Mouse (Mus musculus) hematopoietic stem cell, adult 5-6 weeks (primary cell): Measurements from ENCODE around the gene Sp110. TPM values are rescaled to one million over a fixed set of nuclear protein-coding genes. Genes with fewer than 3 reads are reported as not detected.
"Not testable (repeated sequence)": the region's sequence is repeated elsewhere in the genome, so short reads cannot be mapped to it uniquely, and the experiment has no call there.

Experiments used
- ATAC-seq, 2 experiments: fragments of 125-278 bp in 1 of 2; replicated peaks in 1 of 2; 2 replicates each; pipeline ENCODE4 v1.8.0; 2016 to 2017; ENCODE audit warnings: inconsistent platforms in 2 of 2, mild to moderate bottlenecking in 2 of 2, moderate number of reproducible peaks in 2 of 2, low read depth in 1 of 2, moderate TSS enrichment in 1 of 2; ENCODE audit not compliant: low FRiP score in 2 of 2, poor library complexity in 2 of 2, severe bottlenecking in 2 of 2, insufficient read depth in 1 of 2, low TSS enrichment in 1 of 2
- total RNA-seq: library from RNA; stranded (forward); fragments of 172-1452, 232-1000 nt; gene quantifications from 2 replicates; pipeline ENCODE4 v1.2.3, GENCODE M21; 2017

Sp110 gene
- total RNA-seq = 128 and 134 TPM in 2 replicates

DNA sequence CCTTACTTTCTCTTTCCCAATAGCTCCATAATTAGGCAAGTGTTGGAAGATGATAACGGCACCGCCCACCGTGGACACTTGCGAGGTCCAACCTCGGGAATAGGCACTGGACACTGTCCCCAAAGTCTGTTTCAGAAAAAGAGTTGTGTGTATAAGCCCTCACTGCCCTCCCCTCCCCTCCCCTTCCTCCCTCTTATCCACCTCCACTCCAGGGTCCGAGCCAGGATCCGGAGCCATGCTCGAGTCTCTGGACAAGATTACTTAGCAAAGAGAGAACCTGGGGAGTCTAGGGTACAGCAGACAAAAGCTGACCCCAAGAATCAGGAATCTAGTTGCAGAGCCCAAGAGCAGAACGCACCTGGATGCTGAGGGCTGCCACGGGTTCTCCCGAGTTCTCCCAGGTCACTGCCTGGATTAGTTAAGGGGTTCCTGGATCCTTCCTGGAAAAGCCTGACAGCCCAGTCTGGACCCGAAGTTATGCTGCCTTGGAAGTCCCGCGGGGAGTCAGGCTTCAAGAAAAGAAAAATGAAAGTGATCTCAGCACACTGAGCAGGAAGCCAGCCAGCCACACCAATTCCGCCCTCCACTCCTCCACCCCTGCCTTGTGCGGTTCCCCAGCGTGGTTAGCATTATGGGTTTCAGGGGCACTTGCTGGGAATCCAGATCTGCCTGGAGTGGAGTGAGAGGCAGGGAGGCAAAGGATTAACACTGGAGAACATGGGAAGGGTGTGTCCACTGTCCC, at the start of gene Sp110:
Sp110 (minus strand) TSS at position 547 of the 742 bp plus-strand sequence.
- ATAC-seq = 0 out of 4 replicates have a peak, but pooled peaks of 1 of the 2 experiments have one; percentile 71

DNA sequence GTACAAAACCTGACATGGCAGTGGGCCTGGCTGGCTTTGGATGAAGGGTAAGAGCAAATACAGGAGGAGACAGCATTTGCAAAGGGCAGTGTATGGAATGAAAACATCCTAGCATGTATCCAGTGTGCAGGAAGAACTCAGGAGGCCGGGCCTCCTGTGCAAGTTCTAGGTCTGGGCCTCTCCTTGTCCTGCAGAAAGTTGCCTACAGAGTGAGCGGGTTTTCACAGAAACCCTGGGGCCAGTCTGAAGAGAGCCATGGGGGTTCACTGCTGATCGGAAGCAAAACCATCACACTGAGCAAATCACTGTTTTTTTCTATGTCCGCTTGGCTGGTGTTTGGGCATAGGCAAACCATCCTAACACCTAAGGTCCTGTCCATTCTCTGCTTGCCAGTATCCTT, 39.5 kb upstream of the Sp110 start:
- ATAC-seq = not testable (repeated sequence)

DNA sequence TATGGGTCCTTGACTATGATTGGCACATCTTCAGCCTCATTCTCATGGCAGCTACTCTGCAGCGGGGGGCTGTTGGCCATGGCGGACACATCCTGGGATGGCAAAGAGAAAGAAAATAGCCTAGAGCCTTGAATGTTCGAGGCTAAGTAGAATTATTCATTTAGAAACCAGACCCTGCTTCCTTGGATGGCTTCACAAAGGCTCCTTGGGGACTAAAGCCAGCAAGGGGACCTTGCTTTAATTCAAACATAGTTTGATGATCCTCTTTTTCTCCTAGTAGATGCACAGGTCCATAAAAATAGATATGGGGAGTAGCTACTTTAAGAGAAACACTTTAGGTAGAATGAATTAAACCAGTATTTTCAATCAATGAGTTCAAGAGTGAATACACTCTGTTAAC, 38.3 kb upstream of the Sp110 start:
- not testable (repeated sequence) for ATAC-seq

DNA sequence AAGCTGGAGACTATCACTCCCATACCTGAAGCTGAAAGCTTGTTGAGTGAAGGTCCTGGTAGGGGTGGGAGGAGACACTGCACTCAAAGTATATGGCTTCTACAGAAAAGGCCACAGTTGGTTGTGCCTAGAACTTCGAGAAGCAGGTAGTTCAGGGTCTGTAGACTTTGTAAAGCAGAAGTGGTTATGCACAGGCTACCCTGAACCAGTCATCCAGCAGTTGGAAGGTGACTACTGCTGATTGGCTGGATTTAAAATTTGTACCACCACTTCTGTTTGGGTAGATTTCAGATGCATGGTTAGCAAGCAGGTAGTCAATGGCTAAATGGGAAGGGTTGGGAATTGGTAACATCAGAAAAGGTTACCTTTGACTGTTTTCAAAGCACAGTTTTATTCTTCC, 20.1 kb upstream of the Sp110 start:
- not testable (repeated sequence) for ATAC-seq

DNA sequence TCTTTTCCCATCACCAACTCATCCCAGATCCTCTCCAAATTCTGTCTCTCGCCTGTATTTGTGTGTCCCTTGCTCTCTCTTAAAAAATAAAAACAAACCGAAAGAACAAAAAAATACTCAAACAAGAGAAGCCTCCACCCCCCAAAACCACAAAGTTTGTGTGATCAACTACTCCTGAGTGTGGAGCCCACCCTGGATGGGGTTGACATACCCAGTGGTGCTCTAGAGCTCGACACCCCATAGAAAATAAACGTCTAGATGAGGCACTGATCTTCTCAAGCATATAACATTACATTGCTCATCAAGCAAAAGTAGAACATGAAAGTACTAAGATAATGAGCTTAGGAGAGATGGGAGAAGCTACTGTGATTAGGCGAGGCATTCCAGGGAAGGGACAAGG, 18.5 kb upstream of the Sp110 start:
- ATAC-seq = not testable (repeated sequence)

DNA sequence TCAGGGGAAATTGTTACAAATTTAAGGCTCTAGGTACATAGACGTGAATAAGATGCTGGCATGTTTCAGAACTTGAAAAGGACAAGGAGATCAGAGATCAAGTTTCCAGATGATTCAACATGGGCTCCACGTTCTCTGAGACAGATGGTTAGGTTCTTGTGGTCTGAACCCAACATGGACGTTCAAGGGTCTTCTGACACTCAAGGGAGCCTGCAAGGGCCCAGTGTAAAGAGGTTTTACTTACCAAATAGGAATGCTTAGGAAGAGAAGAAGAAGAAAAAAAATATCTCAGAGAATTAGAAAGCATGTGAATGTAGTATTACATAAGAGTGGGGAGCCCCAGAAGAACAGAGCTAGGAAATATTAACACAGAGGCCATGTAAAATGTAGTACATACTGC, 17.2 kb upstream of the Sp110 start:
- ATAC-seq = not testable (repeated sequence)

DNA sequence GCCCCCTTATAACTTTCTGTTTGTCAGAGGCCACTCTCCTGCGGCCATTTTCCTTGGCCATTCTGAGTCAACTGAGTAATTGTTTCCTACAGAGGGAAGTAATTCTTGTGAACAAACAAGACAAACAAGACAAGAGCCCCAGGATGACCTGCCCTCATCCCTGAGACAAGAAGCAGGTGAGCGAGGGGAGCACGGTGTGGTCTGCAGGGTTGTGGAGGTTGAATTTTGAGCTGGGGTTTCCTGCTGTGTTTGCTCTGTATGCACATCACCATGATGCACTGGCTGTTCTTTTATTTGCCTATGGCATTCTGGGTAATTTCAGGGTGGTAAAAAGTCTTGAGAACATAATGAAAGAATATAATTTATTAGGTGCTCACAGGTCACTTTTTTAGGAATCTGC, 16.5 kb upstream of the Sp110 start:
- ATAC-seq = not testable (repeated sequence)

DNA sequence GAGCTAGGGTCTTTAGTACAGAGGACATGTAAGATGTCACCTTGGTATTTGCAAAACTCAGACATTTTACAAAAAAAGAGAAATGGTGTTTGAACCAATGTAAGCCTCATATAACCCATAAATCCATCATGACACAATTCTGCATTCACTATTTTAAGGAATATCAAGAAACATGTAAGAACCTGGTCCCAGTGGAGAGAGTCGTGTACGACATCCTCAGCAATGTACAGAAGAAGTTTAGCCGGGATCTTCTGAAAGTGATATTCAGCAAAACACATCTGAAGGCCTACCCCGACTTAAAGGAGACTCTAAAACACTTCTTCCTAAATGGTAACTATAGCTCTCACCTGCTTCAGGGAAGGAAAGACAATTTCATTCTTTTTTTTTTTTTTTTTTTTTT, 12.0 kb upstream of the Sp110 start:
- not testable (repeated sequence) for ATAC-seq

DNA sequence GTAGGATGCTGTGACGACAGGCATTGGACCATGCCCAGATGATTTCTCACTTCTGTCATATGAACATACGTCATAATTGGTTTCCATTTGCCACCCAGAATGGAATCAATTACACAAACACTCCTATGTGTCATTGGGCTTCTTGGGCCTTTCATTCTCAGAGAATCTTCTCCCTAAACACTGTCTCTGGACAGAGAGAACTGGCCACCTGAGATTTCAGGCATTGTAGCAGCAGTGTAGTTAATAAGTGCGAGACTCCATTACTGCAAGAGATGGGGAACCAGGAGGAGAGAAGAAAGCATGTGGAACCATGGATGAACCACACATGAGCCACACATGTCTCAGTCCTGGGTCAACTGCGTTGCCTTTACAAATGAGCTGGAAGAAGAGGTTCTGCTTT, 9.7 kb upstream of the Sp110 start:
- not testable (repeated sequence) for ATAC-seq

DNA sequence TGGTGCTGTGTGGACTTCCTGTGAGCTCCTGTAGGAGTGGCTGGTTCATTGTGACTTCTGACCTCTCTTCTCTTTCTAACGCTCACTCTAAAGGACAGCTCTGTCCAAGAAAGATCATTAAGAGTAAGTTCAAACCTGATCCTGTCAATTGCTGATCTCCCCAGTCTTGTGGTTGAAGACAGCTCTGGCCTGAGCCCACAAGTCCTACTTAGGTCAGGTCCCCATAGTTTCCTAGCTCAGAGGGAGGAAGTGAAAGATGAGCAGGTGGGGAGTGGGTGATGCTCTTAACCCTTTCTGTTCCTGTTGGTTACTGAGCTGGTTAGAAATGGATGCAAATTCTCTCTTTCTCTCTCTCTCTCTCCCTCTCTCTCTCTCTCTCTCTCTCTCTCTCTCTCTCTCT, 5.7 kb upstream of the Sp110 start:
- not testable (repeated sequence) for ATAC-seq

DNA sequence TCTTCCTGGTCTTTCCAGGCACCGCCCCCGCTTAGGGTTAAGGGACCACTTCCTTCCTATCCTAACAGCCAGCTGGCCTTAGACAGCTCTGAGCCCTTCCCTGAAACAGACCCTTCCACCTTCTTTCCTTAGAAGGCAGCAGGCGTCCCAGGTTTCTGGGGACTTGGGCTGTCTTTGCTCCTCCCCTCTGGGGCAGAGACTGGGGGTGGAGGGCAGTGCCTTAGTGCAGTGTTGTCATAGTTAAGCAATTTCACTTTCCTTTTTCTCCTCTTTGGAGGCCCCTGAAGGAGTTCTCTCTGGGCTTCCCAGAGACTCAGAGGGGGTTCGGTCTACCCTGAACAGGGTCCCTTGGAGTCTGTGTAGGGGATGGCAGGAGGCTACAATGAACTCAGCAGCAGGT, 2.2 kb upstream of the Sp110 start:
- ATAC-seq = not testable (repeated sequence)

DNA sequence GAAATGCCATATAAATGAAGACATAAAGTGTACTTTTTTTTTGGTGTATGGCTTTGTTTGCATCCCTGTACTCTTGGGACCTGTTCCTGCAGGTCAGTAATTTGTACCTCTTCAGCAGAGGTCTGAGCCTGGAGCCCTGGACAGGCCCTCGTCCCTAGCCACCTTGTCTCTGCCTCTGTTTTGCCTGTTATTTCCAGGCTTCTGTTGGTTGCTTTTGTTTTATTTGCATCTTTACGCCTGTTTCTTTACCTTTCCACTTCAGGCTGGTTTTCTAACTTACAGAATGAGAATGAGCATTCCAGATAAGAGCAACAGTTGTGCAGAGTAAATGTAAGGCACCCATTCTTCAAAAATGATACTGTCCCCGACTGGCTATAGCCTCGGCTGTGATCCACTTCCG, 1.5 kb upstream of the Sp110 start, which contains the start of gene Sp140:
Sp140 (plus strand) TSS at position 301 of the 400 bp plus-strand sequence.
- ATAC-seq = not testable (repeated sequence)

DNA sequence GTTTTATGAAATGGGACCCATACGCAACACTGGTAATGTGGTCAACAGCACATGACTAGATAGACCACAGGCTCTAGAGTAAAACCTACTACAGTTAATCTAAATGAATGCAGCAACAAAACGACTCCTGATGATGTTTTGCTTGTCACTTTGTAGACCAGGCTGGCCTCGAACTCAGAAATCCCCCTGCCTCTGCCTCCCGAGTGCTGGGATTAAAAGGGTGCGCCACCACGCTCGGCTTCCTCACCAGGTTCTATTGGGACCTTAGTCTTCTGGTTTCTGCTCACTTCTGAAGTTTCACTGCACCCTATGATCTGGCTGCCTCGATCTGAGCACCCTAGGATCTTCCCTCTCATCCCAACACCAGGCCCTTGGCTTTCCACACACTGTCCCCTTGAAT, 6.1 kb downstream of the Sp110 start:
- ATAC-seq = not testable (repeated sequence)

DNA sequence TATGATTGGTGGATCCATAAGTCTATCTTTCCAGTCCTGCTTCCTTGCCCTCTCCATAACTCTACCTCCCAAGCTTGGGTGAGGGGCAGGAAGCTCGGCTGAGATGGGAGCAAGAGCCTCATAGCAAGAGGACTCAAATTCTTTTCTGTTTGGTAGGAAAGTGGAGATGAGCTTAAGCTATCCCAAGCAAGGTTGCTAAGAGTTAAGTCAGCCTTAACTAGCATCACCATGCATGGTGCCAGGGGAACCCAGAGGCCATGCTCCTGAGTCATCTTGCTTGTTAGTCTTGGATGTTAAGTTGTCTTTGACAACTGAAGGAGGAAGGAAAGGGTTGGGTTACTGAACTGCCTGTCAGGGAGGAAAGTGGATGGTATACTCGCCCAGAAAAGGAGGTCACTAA, 9.9 kb downstream of the Sp110 start:
- not testable (repeated sequence) for ATAC-seq

DNA sequence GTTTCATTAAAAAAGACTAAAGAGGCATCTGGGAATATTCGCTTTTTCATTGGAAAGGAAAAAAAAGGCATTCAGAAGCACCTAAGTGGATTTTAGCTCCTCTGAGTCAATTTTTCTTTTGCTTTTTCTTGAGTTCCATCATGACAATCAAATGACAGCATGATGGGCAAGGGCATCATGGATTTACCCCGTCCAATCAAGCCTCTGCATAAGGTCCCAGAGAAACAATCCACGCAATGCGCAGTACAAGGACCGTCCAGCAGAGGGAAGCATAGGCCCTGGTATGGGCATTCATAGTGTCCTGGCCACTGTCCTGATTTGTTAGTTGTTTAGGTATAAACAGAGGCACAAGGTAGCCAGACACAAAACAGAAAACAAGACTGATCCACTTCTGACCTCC, 17.1 kb downstream of the Sp110 start:
- ATAC-seq = not testable (repeated sequence)

DNA sequence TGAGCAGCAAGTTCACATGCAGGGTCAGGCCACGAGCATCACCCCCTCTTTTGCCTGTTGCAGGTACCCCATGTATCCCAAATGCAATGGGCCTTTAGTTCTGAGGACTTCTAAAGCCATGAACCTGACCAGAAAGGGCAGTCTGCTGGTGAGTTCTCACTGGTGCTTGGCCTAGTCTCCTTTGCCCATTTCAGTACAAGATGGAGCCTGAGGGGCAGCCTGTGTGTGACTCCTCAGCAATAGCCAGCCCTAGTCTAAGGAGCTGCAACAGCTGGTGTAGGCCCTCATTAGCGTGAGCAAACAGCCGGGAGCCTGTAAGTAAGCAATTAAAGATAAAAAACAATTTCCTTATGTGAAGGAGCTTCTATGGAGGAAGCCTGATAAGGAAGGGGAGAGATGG, 18.0 kb downstream of the Sp110 start:
- ATAC-seq = not testable (repeated sequence)

DNA sequence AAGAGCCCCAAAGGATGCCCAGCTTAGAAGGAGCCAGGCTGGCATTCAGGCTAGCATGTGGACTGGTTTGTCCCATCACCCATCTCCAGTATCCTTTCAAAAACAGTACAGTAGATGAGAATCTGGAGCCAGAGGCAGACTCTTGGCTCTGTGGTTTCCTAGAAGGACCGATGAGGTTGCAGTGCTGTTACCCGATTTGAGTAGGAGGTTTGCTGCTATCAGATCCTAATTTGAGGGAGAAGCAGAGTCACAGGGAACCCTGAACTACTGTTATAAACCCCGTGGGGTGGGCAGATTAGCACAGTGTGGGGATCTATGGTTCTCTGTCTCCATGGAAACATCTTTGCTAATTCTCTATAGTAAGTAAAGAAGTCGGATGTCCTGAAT, 18.5 kb downstream of the Sp110 start:
- peak; percentile 22 to 32; a peak in 2 of 4 replicates for ATAC-seq

DNA sequence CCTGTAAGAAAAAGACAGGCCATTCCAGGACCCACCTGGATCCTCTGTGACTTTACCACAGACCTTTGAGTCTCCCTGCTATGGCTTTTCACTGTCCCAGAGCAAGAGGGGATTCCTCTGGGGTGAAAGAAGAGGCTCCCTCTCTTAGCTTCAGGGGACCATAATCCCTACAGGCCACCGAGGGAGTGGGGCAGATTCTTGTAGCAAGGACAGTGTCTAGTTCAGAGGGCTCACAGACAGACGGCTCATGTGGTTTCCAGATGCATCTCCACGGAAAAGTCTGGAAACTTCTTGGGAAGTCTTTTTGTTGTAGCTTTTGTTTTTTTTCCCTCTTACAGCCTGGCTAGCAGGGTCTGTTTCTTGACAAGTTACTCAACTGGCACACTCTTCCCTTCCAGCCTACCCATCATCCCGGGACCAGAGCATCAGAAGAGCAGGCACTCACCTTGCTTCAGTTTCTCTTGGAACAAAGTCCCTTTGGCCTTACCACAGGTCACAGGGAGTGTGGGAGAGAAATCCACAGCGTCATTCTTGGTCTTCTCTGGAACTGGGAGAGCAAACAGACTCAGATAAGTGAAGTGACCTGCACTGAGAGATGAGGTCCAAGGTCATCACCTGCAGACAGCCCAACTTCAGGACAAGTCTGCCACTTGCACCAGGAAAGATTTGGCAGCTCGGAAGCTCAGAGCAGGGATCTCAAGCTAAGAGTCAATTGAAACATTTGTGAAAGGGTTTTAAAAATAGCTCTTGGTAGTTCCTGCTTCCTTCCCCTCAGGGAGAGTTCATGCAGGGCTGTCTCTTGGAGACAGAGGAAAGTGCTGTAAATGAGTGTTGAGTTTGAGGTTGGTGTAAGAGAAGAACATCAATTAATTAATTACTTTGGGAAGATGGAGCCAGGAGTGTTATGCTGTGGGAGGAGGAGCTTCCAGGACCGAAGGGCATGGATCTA, 19.1 kb downstream of the Sp110 start:
- peak; percentile 27 to 36; a peak in 2 of 4 replicates for ATAC-seq
